Mouse (Mus musculus): ENCODE measurements around the gene Galr2.
"Not testable (repeated sequence)": the region's sequence is repeated elsewhere in the genome, so short reads cannot be mapped to it uniquely, and the experiment has no call there.

Galr2 gene

DNA sequence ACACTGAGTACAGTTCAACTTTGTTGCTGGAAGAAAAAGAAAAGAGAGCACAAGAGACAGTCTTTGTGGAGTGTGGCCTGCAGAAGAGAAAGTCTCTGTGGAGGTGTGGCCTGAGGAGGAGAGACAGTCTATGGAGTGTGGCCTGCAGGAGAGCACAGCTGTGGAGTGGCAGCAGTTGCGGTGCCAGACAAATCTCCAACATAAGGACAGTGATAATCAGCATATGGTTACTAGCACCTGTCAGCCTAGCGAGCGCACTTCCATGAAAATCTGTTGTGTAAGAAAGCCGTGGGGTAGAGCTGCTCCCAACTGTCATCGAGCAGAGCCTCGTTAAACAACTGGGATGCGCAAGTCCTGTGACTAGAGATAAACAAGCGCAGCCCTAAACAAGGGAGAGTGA is 11.2 kb upstream of the Galr2 start:
- no peak for DNase-seq (ENCODE audit: low spot score in 2 of 2)

DNA sequence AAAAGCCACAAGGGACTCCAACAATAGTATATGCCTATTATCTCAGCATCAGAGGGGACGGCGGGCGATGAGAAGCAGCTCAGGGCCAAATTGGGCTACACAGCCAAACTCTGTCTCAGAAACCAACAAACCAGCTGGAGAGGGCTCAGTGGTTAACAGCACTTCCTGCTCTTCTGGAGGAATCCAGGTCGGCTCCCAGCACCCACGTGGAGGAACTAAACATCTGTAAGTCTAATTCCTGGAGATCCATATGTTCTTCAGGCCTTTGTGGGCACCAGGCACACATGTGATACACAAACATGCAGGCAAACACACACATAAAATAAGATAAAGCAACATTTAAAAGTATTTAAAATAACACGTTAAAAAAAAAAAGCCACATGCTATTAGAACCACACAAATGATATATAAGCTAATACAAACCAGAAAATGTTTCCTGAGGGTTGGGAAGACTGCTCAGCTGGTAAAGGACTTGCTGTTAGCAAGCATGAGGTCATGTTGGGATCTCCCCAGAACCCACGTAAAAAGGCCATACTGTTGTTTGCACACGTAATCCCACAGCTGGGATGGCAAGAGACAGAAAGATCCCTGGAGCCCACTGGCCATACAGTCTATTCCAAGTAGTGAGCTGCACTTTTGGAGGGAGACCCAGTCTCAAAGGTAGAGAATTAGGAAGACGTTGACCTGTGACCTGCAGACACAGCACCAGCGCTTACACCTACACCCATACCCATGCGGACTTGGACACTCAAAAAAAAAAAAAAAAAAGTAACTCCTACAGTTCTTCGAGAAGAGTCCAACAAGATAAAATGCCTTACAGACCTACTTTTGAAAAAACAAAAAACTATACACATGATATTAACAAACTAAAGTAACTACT is 7.9 kb upstream of the Galr2 start:
- DNase-seq (ENCODE audit: low spot score in 2 of 2): no peak

DNA sequence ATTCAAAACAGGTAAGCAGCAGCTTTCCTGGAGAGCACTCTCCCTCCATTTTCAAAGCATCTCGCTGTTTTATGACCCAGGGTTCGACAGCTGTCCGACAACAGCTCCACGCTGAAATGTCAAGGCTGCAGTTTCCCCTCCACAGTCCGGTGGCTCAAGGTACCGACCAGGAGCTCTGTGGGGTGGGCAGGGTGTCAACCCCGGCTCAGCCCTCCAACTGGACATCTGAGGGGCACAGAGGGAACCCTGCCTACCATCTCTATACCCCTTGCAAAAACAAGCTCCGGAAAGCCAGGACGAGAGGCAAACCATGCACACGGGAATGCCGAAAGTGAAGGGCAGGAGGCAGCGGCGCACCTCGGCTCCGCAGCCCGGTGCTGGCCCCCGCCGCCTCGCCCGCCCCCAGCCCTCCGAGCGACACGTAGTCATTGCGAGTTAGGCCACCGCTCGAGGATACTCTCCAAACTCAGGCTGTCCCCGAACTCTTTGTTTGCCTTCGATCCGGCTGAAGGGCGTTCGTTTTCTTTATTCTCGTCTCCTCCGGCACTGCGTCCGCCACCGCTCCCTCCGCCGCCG is 7.2 kb upstream of the Galr2 start:
- DNase-seq (ENCODE audit: low spot score in 2 of 2): no peak

- peak; percentile 92 to 93 for DNase-seq (ENCODE audit: low spot score in 2 of 2)
Observed at GRCm38 (mm10) chr11:116274045-116274666, 6.6 kb upstream of the Galr2 start, which contains the start of gene Srp68. TSS of gene Srp68 (minus strand) at chr11:116274217.

DNA sequence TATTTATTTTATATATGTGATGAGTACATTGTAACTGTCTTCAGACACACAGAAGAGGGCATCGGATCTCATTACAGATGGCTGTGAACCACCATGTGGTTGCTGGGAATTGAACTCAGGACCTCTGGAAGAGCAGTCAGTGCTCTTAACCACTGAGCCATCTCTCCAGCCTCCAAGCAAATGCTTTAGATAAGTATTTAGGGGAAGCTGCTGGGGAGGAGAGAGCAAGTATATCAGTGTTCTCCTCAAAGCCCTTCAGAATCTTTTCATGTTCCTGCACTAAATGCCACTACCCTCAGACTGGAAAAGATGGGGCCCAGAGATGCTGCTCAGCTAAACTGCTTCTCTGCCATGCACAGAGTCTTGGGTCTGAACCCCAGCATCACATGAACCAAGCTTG is 3.6 kb upstream of the Galr2 start:
- DNase-seq (ENCODE audit: low spot score in 2 of 2): not testable (repeated sequence)

DNA sequence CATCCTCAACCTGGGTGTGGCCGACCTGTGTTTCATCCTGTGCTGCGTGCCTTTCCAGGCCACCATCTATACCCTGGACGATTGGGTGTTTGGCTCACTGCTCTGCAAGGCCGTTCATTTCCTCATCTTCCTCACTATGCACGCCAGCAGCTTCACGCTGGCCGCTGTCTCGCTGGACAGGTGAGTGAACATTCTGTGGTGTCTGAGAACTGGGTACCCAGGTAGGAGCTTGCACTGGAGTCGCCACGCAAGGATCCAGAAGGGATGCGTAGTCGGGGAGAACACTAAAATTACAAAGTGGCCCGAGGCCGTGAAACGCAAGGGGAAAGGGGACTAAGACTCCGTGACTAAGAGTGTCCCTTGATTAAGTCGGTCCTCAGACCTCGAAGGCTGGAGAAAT is 932 bp downstream of the Galr2 start:
- DNase-seq (ENCODE audit: low spot score in 2 of 2): no peak

DNA sequence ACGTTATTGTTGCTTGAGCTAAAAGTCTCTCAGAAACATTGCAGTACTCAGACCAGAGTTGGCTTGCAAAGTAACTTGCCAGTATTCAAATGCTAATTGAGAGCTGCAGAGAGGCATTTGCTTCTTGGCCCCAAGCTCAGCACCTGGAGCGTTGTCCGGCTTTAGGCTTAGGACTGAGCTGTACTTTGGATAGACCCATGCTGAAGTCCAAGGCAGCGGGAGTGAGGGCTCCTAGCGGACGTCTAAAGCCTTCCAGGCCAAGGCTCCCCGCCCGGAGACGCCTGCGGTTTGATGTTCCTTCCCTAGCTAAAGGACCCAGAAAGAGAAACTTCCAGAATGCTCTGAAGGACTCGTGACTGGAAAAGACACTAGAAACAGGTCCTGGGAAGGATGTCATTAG is 1.4 kb downstream of the Galr2 start:
- DNase-seq (ENCODE audit: low spot score in 2 of 2): no peak

- no peak for DNase-seq (ENCODE audit: low spot score in 2 of 2)
Observed at GRCm38 (mm10) chr11:116282912-116283521, 2.3 kb downstream of the Galr2 start.

- no peak for DNase-seq (ENCODE audit: low spot score in 2 of 2)
Observed at GRCm38 (mm10) chr11:116283982-116284381, 3.2 kb downstream of the Galr2 start.

DNA sequence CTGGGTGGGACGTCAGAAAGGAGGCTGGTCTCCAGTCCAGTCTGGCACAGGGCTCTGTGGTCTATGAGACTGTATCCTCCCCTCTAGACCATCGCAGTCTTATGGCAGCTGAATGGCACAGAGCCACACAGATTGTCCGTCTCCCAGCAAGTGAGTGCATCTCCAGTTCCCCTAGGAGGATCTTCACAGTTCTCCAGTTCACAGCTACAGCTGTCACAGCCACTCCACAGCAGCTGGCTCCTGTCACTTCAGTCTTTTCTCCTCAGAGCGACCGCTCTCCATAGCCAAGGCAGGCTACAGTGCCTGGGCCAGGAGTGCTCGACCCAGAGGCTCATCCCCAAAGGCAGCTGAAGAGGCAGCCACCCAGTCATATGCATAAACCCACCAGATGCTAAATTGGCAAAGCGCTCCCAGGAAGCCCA is 5.0 kb downstream of the Galr2 start:
- DNase-seq (ENCODE audit: low spot score in 2 of 2): peak; percentile 32 to 51

GRCm38 (mm10) chr11:116287351-116287750 is 6.6 kb downstream of the Galr2 start:
- DNase-seq (ENCODE audit: low spot score in 2 of 2): no peak

- DNase-seq (ENCODE audit: low spot score in 2 of 2): no peak
Observed at GRCm38 (mm10) chr11:116290556-116290955, 9.8 kb downstream of the Galr2 start.

DNA sequence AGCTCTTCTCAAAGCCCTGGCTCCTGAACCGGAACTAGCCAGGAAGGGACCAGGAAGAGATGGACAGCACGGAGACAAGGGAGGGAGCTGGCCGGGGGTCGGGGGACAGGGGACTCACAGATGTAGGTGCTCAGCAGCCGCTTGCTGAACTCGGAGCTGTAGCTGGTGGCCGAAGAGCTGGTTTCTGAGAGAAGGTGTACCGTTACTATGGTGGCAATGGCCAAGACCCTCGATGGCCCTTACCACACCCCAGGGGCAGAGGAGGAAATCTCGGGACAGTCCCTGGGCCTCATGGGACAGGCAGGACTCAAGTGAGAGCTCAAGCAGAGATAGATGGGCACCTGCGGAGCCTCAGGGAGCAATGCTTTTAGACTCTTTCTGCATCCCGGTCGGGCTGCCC is 11.7 kb downstream of the Galr2 start:
- no peak for DNase-seq (ENCODE audit: low spot score in 2 of 2)

DNA sequence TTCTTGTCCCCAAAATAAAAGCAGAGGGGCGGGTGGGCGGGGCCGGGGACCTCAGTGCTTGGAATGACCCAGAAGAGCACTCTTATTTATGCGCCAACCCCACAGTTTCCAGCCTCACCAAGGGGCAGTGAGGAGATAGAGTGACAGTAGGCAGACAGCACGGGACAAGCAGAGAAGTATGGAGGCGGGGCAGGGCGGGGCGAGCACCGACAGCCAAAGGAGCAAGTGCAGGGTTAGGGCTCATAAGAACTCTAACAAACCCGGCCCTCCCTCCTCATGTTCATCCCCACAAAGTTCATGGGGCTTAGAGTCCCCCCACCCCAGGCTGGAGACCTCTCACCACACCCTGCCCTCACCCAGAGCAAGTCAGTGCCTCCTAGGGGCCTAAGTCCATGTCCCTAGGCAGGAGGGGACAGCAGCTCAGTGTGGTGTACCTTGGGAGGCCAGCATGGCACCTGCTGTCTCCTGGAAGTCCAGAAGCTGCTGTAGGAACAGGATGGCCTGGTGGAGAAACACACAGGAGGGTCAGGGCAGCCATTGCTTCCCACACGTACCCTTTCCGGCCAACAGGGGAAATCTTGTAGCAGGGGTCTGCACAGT is 12.9 kb downstream of the Galr2 start:
- DNase-seq (ENCODE audit: low spot score in 2 of 2): no peak

GRCm38 (mm10) chr11:116294319-116294718 is 13.6 kb downstream of the Galr2 start:
- DNase-seq (ENCODE audit: low spot score in 2 of 2): peak in 1 of 2 experiments; percentile 44

DNA sequence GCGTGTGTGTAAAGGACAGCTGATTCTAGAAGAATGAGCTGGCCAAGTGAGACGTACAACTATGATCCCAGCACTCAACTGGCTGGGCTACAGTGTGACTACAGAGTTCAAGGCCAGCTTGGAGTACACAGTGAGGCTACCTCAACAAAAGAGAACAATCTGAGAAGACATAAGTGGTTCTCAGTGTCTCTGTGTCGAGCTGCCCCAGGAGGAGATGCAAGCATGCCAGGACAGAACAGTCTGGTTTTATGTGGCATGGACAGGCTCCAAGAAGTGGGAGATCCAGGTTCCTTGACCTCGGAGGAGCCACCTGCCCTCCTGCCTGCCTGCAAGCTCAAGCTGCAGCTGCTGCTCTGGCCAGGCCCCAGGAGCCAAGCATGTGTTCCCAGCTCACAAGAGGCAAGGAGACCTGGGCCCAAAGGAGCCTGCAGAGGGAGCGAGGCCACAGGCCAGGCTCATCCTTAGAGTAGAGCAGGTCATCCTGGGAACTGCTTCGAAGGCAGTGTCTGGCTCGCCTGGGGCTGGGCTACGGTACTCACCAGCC is 15.5 kb downstream of the Galr2 start:
- no peak for DNase-seq (ENCODE audit: low spot score in 2 of 2)

- DNase-seq (ENCODE audit: low spot score in 2 of 2): no peak
Observed at GRCm38 (mm10) chr11:116297017-116297416, 16.3 kb downstream of the Galr2 start.

GRCm38 (mm10) chr11:116298221-116298620 is 17.5 kb downstream of the Galr2 start:
- no peak for DNase-seq (ENCODE audit: low spot score in 2 of 2)

- DNase-seq (ENCODE audit: low spot score in 2 of 2): no peak
Observed at GRCm38 (mm10) chr11:116298621-116299020, 17.9 kb downstream of the Galr2 start.

GRCm38 (mm10) chr11:116305423-116305822 is 24.7 kb downstream of the Galr2 start:
- no peak for DNase-seq (ENCODE audit: low spot score in 2 of 2)

GRCm38 (mm10) chr11:116306126-116306982 is 25.6 kb downstream of the Galr2 start:
- DNase-seq (ENCODE audit: low spot score in 2 of 2): peak; percentile 86 to 91
